Mouse (Mus musculus) MEL (cell line): ENCODE data around the gene Nek8. TPM values are rescaled to one million over a fixed set of nuclear protein-coding genes. Genes with fewer than 3 reads are reported as not detected.

Experiments used
- DNase-seq: peaks from one replicate; pipeline ENCODE4 v3.0.0; 2011; ENCODE audit warnings: low read depth, low spot score
- H3K27ac ChIP-seq: 2 replicates; pipeline ENCODE4 v1.5.1; 2012; ENCODE audit warnings: low read depth, mild to moderate bottlenecking, control low read depth, low read length, moderate library complexity; ENCODE audit not compliant: control insufficient read depth
- H3K27me3 ChIP-seq, 2 experiments: fragments of 150-350 bp in 1 of 2; sonication (generic) in 1 of 2; 2 replicates each; pipeline ENCODE4 v1.6.1; 2012; ENCODE audit warnings: low read length in 2 of 2, mild to moderate bottlenecking in 2 of 2, improper control_type of control experiment in 1 of 2, moderate library complexity in 1 of 2; ENCODE audit not compliant: insufficient read depth in 2 of 2, control insufficient read depth in 1 of 2
- H3K36me3 ChIP-seq, 2 experiments: 2 replicates each; pipeline ENCODE4 v1.6.1; 2012 to 2014; ENCODE audit warnings: low read length in 2 of 2, improper control_type of control experiment in 1 of 2, inconsistent platforms in 1 of 2, mild to moderate bottlenecking in 1 of 2; ENCODE audit not compliant: insufficient read depth in 2 of 2, control insufficient read depth in 1 of 2
- H3K4me1 ChIP-seq, 2 experiments: fragments of 150-350 bp in 1 of 2; sonication (generic) in 1 of 2; 2 replicates each; pipeline ENCODE4 v1.6.1; 2012; ENCODE audit warnings: low read length in 2 of 2, improper control_type of control experiment in 1 of 2, mild to moderate bottlenecking in 1 of 2; ENCODE audit not compliant: insufficient read depth in 2 of 2, control insufficient read depth in 1 of 2
- H3K4me3 ChIP-seq, 2 experiments: fragments of 150-350 bp in 1 of 2; sonication (generic) in 1 of 2; 2 replicates each; pipeline ENCODE4 v1.5.1; 2012; ENCODE audit warnings: low read depth in 2 of 2, low read length in 2 of 2, mild to moderate bottlenecking in 2 of 2, moderate library complexity in 2 of 2, control low read depth in 1 of 2, improper control_type of control experiment in 1 of 2; ENCODE audit not compliant: control insufficient read depth in 1 of 2, insufficient read depth in 1 of 2
- H3K79me2 ChIP-seq: 2 replicates; pipeline ENCODE4 v1.6.1; 2012; ENCODE audit warnings: mild to moderate bottlenecking, low read length, moderate library complexity; ENCODE audit not compliant: control insufficient read depth, poor library complexity, insufficient read depth
- H3K9ac ChIP-seq: 2 replicates; pipeline ENCODE4 v1.6.1; 2012; ENCODE audit warnings: low read depth, mild to moderate bottlenecking, control low read depth, low read length, moderate library complexity; ENCODE audit not compliant: control insufficient read depth, poor library complexity, severe bottlenecking
- H3K9me3 ChIP-seq: fragments of 150-350 bp; sonication (generic); replicated peaks from 2 replicates; pipeline ENCODE4 v1.6.1; 2012; ENCODE audit warnings: mild to moderate bottlenecking, low read length, improper control_type of control experiment, moderate library complexity; ENCODE audit not compliant: insufficient read depth
- BHLHE40 ChIP-seq: IDR thresholded peaks from 2 replicates; pipeline ENCODE4 v1.6.1; 2012; ENCODE audit warnings: low read depth, mild to moderate bottlenecking, inconsistent platforms, low read length, improper control_type of control experiment, borderline replicate concordance
- CHD2 ChIP-seq: IDR thresholded peaks from 2 replicates; pipeline ENCODE4 v1.6.1; 2011; ENCODE audit warnings: low read length, improper control_type of control experiment
- CTCF ChIP-seq, 3 experiments: IDR thresholded peaks in 2 of 3; conservative IDR thresholded peaks in 1 of 3; 2 replicates each; pipeline ENCODE4 v1.5.1; 2011 to 2012; ENCODE audit warnings: low read length in 3 of 3, low read depth in 2 of 3, mild to moderate bottlenecking in 2 of 3, improper control_type of control experiment in 1 of 3, inconsistent platforms in 1 of 3, mixed read lengths in 1 of 3, moderate library complexity in 1 of 3; ENCODE audit not compliant: control insufficient read depth in 1 of 3, insufficient read depth in 1 of 3, poor library complexity in 1 of 3, severe bottlenecking in 1 of 3
- ELF1 ChIP-seq: IDR thresholded peaks from 2 replicates; pipeline ENCODE4 v1.6.1; 2014; ENCODE audit warnings: low read depth, mild to moderate bottlenecking, inconsistent platforms, low read length, improper control_type of control experiment, moderate library complexity
- EP300 ChIP-seq, 2 experiments: IDR thresholded peaks; 2 replicates each; pipeline ENCODE4 v1.6.1; 2011; ENCODE audit warnings: improper control_type of control experiment in 2 of 2, low read length in 2 of 2, low read depth in 1 of 2, mild to moderate bottlenecking in 1 of 2
- ETS1 ChIP-seq: IDR thresholded peaks from 2 replicates; pipeline ENCODE4 v1.6.1; 2012; ENCODE audit warnings: low read depth, mild to moderate bottlenecking, inconsistent platforms, low read length, improper control_type of control experiment, moderate library complexity
- GABPA ChIP-seq: IDR thresholded peaks from 2 replicates; pipeline ENCODE4 v1.6.1; 2012; ENCODE audit warnings: low read depth, mild to moderate bottlenecking, inconsistent platforms, low read length, improper control_type of control experiment, moderate library complexity
- GATA1 ChIP-seq: IDR thresholded peaks from 2 replicates; pipeline ENCODE4 v1.6.1; 2011; ENCODE audit warnings: low read depth, low read length, improper control_type of control experiment
- HCFC1 ChIP-seq: IDR thresholded peaks from 2 replicates; pipeline ENCODE4 v1.6.1; 2012; ENCODE audit warnings: low read depth, mild to moderate bottlenecking, inconsistent platforms, low read length, improper control_type of control experiment, moderate library complexity
- KAT2A ChIP-seq: conservative IDR thresholded peaks from 2 replicates; pipeline ENCODE4 v1.6.1; 2012; ENCODE audit warnings: low read depth, low read length, improper control_type of control experiment, inconsistent platforms
- MAFK ChIP-seq: IDR thresholded peaks from 2 replicates; pipeline ENCODE4 v1.6.1; 2011; ENCODE audit warnings: low read depth, mild to moderate bottlenecking, low read length, improper control_type of control experiment, borderline replicate concordance
- MAX ChIP-seq: IDR thresholded peaks from 2 replicates; pipeline ENCODE4 v1.6.1; 2011; ENCODE audit warnings: low read length, improper control_type of control experiment
- MAZ ChIP-seq: IDR thresholded peaks from 2 replicates; pipeline ENCODE4 v1.6.1; 2012; ENCODE audit warnings: low read depth, mild to moderate bottlenecking, inconsistent platforms, low read length, improper control_type of control experiment
- MEF2A ChIP-seq: IDR thresholded peaks from 2 replicates; pipeline ENCODE4 v1.6.1; 2014; ENCODE audit warnings: low read depth, mild to moderate bottlenecking, inconsistent platforms, low read length, improper control_type of control experiment; ENCODE audit not compliant: poor library complexity, insufficient replicate concordance, severe bottlenecking; ENCODE audit errors: extremely low read depth
- MXI1 ChIP-seq: IDR thresholded peaks from 2 replicates; pipeline ENCODE4 v1.6.1; 2011; ENCODE audit warnings: mild to moderate bottlenecking, low read depth, low read length, improper control_type of control experiment
- MYC ChIP-seq: IDR thresholded peaks from 2 replicates; pipeline ENCODE4 v1.6.1; 2011; ENCODE audit warnings: low read depth, mild to moderate bottlenecking, low read length, improper control_type of control experiment, moderate library complexity
- NELFE ChIP-seq: IDR thresholded peaks from 2 replicates; pipeline ENCODE4 v1.6.1; 2011; ENCODE audit warnings: low read depth, low read length, improper control_type of control experiment
- POLR2AphosphoS2 ChIP-seq: IDR thresholded peaks from 2 replicates; pipeline ENCODE4 v1.6.1; 2011; ENCODE audit warnings: low read length, improper control_type of control experiment
- POLR2AphosphoS5 ChIP-seq: IDR thresholded peaks from 2 replicates; pipeline ENCODE4 v1.6.1; 2012; ENCODE audit warnings: low read depth, borderline replicate concordance, mild to moderate bottlenecking, inconsistent platforms, low read length, moderate library complexity, mixed read lengths
- RCOR1 ChIP-seq: IDR thresholded peaks from 2 replicates; pipeline ENCODE4 v1.6.1; 2012; ENCODE audit warnings: low read depth, mild to moderate bottlenecking, inconsistent platforms, low read length, improper control_type of control experiment
- SIN3A ChIP-seq: IDR thresholded peaks from 2 replicates; pipeline ENCODE4 v1.6.1; 2012; ENCODE audit warnings: low read length, improper control_type of control experiment, inconsistent platforms
- SMC3 ChIP-seq: IDR thresholded peaks from 2 replicates; pipeline ENCODE4 v1.6.1; 2011; ENCODE audit warnings: low read depth, low read length, improper control_type of control experiment
- TCF12 ChIP-seq: IDR thresholded peaks from 2 replicates; pipeline ENCODE4 v1.6.1; 2014; ENCODE audit warnings: low read depth, mild to moderate bottlenecking, inconsistent platforms, low read length, improper control_type of control experiment, moderate library complexity
- UBTF ChIP-seq: IDR thresholded peaks from 2 replicates; pipeline ENCODE4 v1.6.1; 2012; ENCODE audit warnings: low read depth, mild to moderate bottlenecking, inconsistent platforms, low read length, improper control_type of control experiment, moderate library complexity, borderline replicate concordance; ENCODE audit not compliant: insufficient read depth
- USF1 ChIP-seq: IDR thresholded peaks from 2 replicates; pipeline ENCODE4 v1.6.1; 2014; ENCODE audit warnings: low read depth, mild to moderate bottlenecking, inconsistent platforms, low read length, improper control_type of control experiment, moderate library complexity
- USF2 ChIP-seq, 2 experiments: IDR thresholded peaks; 2 replicates each; pipeline ENCODE4 v1.6.1; 2011 to 2012; ENCODE audit warnings: improper control_type of control experiment in 2 of 2, low read length in 2 of 2, borderline replicate concordance in 1 of 2, inconsistent platforms in 1 of 2, low read depth in 1 of 2, mild to moderate bottlenecking in 1 of 2; ENCODE audit not compliant: insufficient read depth in 1 of 2
- ZKSCAN1 ChIP-seq: IDR thresholded peaks from 2 replicates; pipeline ENCODE4 v1.6.1; 2012; ENCODE audit warnings: low read depth, mild to moderate bottlenecking, inconsistent platforms, low read length, improper control_type of control experiment, moderate library complexity
- ZMIZ1 ChIP-seq: IDR thresholded peaks from 2 replicates; pipeline ENCODE4 v1.6.1; 2012; ENCODE audit warnings: low read depth, mild to moderate bottlenecking, inconsistent platforms, low read length, improper control_type of control experiment, moderate library complexity
- ZNF384 ChIP-seq: IDR thresholded peaks from 2 replicates; pipeline ENCODE4 v1.6.1; 2012; ENCODE audit warnings: low read depth, mild to moderate bottlenecking, inconsistent platforms, low read length, improper control_type of control experiment
- polyA plus RNA-seq, 2 experiments: library from polyadenylated mRNA; stranded (reverse) in 1 of 2; unstranded in 1 of 2; fragments of >175 nt in 1 of 2; fragments of >200 nt in 1 of 2; gene quantifications; 2 replicates each; pipeline versions ENCODE4 v1.2.1 to v1.2.4; 2012; ENCODE audit warnings: low replicate concordance in 2 of 2, low read depth in 1 of 2; ENCODE audit not compliant: insufficient read length in 2 of 2, insufficient read depth in 1 of 2, missing spikeins in 1 of 2
- total RNA-seq: library from RNA; depleted of rRNA; stranded (reverse); fragments of 300-350 nt; gene quantifications from 2 replicates; pipeline ENCODE4 v1.2.3, GENCODE M21; 2012

The Nek8 gene
- total and polyA plus RNA-seq, 3 experiments = 7.5 to 10.1 TPM; not detected in 1

- Histone ChIP-seq H3K9ac (no peak overlapping the region), H3K79me2 (no peaks in the 10 kb centered on the region; the same call in 1 of the 2 replicates), H3K4me3 (no peak overlapping the region), H3K9me3 (no peaks in the 10 kb centered on the region), H3K27ac (peak overlapping the region; percentile 18), H3K36me3 (peaks cover 1 to 26% of the 10 kb centered on the region in 2 experiments; a peak in 3 of 4 replicates), H3K4me1 (peaks cover 22 to 23% of the 10 kb centered on the region in 2 experiments), H3K27me3 (no peaks in the 10 kb centered on the region)
- DNase-seq = peak; percentile 69
- TF ChIP-seq USF1 (no peak), POLR2AphosphoS5 (no peak), CHD2 (0 out of 2 replicates have a peak, but pooled peaks have one; percentile 13), MEF2A (peak; percentile 86; the same call in 1 of the 2 replicates), SMC3 (no peak), USF2 (IDR thresholded peaks at IDR 0.05; ENCODE audit: borderline replicate concordance in 1 of 2, insufficient read depth in 1 of 2, low read depth in 1 of 2, low read length in 2 of 2) (no peak), MYC (peak; percentile 56; the same call in 1 of the 2 replicates), TCF12 (peak; percentile 82), GABPA (no peak), ZKSCAN1 (no peak), ETS1 (peak; percentile 61), BHLHE40 (peak; percentile 32; the same call in 1 of the 2 replicates), HCFC1 (peak; percentile 52; the same call in 1 of the 2 replicates), MXI1 (no peak; the same call in 1 of the 2 replicates), MAX (peak; percentile 74), UBTF (no peak), NELFE (no peak), MAZ (no peak), POLR2AphosphoS2 (no peak), GATA1 (peak; percentile 81), RCOR1 (peak; percentile 40; the same call in 1 of the 2 replicates), ZNF384 (0 out of 2 replicates have a peak, but pooled peaks have one; percentile 16), CTCF (IDR thresholded peaks at IDR 0.05 in 2 of 3, conservative IDR thresholded peaks at IDR 0.05 in 1 of 3; ENCODE audit: control insufficient read depth in 1 of 3, insufficient read depth in 1 of 3, low read depth in 2 of 3, low read length in 3 of 3, poor library complexity in 1 of 3, severe bottlenecking in 1 of 3) (no peak), MAFK (0 out of 2 replicates have a peak, but pooled peaks have one; percentile 32), EP300 (IDR thresholded peaks at IDR 0.05; ENCODE audit: low read depth in 1 of 2, low read length in 2 of 2) (peak; percentile 69 to 78), ELF1 (peak; percentile 52; the same call in 1 of the 2 replicates), KAT2A (0 out of 2 replicates have a peak, but pooled peaks have one; percentile 25), ZMIZ1 (no peak), SIN3A (peak; percentile 61)
Measured at GRCm38 (mm10) chr11:78140665-78141064, 35.8 kb downstream of the Nek8 start.
